Mouse (Mus musculus) naive thymus-derived CD4-positive, alpha-beta T cell, adult 2 months (primary cell): Measurements from ENCODE around the gene Ptges2.
"Not testable (repeated sequence)": the region's sequence is repeated elsewhere in the genome, so short reads cannot be mapped to it uniquely, and the experiment has no call there.

ENCODE experiments used
- DNase-seq: peaks from one replicate; pipeline ENCODE4 v3.0.0-alpha.2; 2011; ENCODE audit warnings: low read depth

The Ptges2 gene

DNA sequence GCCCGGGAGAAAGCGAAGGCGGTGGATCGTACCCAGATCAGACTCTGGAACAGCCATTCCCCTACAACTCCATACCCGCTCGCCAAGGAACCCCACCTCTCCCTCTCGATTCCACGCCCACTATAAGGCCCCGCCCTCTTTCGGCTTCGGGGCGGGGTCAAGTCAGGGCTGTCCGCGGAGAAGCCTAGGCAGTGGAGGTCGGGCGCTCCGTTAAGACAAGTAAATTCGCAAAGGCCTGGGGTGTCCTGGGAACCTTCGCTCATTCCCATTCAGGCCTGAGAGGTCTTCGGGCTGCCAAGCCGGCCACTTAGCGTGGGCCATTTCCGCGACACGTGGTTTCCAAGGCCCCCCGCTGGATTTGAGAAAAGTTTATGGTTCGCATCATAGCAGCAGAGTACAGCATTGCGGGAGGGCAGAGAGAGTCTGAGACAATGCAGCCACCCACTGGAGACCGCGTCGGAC is at the start of gene Ptges2:
TSS of gene Ptges2 (plus strand) at position 413 of the 462 bp plus-strand sequence.
- peak; percentile 93 for DNase-seq

DNA sequence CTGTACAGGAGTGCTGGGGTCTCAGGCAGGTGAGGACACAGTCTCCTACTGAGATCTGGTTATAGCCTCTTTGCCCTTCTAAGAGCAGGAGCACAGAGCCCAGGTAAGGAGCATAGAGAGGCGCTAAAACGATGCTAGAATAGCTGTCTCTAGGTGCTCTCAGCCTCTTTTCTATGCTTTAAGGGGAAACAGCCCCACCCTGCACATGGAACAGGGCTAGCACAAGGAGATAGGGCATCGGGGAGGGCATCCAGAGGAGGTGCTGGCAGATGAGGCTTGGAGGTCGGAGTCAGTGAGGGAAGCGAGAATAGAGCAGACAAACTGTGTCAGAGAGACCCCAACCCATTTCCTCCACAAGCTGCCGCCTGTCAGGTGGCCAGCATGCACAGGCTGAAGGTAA is 48.7 kb upstream of the Ptges2 start:
- DNase-seq, result no peak

DNA sequence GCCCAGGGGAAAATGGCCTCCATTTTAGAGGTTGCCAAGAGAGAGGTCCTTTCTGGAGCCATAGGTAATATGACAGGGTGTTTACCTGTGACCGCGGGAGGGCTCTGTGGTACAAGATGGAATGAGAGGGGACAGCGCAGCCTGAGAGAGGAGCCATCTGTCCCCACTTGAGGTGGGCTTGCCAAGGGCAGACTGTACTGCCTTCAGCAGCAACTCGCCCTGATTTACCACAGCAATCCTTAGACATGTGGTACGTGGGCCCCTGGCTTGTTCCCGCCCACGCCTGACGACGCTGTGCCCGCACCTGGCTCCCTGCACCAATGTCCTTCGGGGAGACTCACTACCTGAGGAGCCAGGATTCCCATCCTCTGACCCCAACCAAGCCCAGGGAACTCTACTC is 47.4 kb upstream of the Ptges2 start:
- DNase-seq, result no peak

DNA sequence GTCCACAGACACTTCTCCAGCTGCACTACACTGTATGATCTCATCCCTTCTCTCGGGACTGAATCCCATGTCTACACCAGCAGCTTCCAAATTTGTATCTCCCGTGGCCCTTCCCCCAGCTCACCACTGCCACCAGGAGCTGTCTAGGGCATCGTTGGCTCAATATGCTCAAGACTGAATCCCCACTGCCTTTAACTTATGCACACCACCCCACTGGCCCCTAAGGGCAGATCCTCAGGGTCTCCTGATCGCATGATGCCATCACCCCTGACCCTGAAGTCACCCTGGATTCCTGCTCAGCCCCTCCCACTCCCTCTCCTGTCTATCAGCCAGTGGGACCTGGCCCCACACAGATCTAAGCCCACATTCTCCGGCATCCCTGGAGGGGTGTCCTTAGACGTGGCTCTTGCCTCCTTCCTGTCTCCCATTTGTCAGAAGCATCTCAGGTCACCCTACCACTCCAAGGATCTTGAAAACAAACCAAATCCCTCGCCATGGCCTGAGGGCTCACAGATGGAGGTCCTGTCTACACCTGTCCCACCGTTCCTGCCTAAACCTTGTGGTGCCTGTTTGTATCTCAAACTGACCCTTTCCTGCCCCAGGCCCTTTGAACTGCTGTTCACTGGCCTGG is 46.0 kb upstream of the Ptges2 start:
- no peak for DNase-seq

DNA sequence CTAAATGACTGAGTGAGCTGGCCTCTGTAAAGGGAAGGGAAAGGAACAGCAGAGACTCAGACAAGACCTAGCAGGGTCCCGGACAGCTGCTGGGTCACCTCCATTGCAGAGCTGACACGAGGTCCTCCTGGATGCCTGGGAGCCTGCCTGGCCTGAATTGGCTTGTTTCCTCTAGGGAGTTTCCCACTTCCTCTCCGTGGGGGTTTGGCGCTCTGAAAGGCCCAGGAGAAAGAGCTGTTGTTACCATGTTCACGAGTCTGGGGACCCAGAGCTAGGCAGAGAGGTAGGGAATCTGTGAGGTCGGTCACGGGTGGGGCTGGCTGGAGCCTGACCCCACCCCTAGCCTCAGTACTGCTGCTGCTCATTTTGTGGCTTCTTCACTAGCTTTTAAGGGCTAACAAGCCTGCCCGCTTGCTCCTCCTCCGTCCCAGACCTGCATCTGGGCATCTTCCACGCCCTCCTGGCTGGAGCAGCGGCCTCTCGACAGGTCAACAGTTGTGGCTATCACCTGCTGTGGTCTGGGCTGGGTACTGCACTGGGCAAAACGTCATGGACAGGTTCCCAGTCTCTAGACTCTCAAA is 45.1 kb upstream of the Ptges2 start:
- no peak for DNase-seq

DNA sequence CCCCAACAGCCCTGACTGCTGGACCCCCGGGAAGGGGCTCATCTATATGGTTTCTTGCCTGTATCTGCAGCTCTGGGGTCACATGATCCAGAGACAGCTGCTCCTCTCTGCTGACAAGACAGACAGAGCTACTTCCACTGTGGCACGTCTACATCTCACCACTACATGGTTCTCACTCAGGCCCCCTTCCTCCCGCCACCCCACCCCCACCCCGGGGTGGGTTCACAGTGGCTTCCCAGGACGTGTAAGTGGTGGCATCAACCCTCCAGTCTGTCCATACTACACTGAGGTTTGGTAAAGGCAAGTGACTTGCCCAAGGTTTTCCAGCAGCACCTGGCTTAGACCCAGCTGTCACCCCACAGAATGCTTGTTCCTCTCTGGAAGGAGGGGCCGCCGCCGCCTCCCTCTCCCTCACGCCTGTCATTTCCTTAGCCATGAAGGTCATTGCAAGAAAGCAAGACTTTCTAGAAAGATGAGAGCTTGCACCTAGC is 44.2 kb upstream of the Ptges2 start:
- DNase-seq, result no peak

DNA sequence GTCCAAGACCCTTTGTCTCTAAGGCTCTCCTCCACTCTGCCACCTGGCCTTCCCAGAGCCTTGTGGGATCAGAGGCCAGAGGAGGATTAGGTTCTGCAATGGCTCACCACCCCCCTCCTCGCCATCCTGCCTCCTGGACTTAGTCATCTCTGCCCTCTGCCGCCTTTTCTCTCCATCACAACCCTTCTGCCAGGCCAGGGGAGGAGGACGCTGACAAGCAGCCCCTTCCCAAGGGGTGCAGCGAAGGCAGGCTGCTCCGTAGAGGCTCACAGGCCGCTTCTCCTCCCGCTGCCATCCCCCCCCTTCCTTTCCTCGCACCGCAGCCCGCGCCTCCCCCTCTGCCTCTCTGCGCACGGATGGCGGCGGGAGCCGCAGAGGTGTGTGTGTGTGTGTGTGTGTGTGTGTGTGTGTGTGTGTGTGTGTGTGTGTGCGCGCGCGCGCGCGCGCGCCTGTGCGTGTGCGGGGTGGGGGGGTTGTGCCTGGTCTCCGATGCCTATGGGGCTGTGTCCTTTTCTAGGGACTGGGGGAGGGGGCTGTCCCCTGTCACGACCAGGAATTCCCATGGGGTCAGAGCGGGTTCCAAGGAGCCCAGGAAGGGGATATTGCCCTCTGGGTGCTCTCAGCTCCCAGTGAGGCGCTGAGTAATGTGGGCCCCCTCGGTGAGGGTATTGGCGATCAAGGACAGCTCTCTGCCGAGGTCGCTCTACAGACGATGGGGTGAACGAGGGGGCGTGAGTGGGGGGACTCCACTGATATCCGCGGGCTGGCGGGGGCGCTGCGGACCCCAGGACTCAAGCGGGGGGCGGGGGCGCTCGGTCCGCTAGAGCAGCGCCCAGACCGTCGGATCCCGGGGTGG is 43.3 kb upstream of the Ptges2 start, which contains the start of gene Ciz1:
TSS of gene Ciz1 (plus strand) at position 177 of the 856 bp plus-strand sequence.
- DNase-seq, result peak; percentile 67

DNA sequence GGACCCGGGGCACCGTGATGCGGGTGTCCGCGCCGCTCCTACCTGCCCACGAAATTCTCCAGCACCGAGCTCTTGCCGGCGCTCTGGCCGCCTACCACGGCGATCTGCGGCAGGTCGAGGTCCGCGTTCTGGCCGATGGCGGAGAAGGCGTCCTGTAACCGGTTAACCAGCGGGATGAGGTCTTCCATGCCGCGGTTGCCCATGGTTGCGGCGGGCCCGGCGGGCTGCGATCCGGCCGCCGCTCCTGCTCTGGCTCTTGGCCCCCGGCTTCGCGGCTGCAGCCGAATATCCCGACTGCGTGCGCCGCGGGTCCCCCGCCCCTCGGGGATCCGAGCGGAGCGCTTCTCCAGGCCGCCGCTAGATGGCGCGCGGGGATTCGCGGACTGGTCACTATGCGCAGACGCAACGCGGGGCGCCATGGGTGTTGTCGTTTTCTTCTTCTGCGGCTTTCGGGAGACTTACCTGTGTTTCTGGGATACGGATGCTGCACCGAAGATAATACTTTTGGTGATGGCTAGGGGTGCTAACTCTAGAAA is 42.6 kb upstream of the Ptges2 start, which contains the start of gene Dnm1:
TSS of gene Dnm1 (minus strand) at position 332 of the 536 bp plus-strand sequence.
- DNase-seq, result peak; percentile 89

DNA sequence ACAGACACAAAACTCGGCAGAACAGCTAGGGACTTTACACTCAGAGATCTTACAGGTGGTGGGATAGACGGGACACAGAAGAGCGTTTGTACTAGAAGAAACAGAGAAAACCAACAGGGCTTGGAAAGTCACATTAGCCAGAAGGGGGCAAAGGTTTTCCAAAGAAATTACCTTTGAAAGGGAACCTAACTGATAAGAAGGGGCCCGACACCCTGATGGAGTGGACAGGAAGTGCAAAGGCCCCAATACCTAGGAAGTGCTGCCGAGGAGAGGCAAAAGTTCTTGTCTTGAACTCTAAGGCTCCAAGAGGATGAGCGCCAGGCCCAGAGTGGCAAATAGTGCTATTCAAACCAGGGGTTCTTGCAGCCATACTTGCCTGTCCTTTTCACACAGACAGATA is 41.9 kb upstream of the Ptges2 start:
- no peak for DNase-seq

DNA sequence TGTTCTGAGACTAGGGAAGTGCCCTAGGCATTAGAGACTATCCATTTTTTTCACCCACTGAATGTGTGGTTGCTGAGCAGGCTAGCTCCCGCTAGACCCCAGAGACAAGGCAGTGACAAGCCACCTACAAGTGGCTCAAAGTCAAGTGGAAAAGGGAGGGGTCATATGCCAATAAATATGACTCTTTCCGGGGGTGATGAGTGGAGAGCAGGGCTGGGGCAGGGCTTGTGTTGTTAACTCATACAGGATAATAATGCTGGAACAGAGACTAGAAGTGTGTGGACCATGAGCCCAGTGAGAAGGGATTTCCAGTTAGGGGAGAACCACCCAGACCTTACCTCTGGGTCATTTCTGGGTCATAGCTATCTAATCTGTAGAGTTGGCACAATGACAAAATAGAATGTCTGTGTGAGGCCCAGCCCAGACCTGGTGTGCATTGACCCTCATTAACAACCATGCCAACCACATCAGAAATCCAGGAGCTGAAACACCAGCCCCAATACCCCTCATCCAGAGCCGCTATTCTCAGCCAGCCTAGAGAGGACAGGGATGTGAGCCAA is 41.3 kb upstream of the Ptges2 start:
- no peak for DNase-seq

DNA sequence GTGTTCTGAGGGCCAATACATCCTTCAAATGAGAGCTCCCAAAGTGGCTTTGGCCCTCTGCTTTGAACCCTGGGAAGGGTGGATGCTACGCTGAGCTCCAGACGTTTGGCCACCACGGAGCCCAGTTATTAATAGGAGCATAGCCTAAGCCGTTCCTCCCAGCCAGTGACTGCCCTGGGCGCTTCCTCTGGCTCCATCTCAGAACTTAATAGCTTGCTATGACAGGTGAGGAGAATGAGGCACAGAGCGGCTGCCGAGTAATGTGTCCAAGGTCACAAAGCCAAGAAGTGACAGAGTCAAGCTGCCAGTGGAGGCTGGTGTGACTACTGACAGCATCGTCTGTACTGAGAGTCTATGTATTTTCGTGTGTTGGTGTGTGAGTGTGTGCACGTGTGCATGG is 39.5 kb upstream of the Ptges2 start:
- no peak for DNase-seq

DNA sequence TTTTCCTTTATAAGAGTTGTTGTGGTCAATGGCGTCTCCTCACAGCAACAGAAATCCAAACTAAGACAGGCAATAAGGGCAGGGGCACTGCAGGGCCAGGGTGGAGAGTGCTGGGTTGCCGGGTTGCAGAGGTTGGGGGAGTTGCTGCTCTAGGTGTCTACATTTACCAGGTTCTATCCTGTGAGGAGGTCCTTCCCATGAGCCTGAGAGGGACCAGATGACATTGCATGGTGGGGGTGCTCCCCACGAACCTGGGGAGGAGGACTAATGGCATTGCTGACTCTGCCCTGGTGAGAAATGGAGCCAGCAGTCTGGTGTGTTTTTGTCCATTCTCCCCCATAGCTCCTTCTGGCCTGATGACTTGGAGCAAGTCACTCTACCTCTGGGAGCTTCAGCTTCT is 38.0 kb upstream of the Ptges2 start:
- DNase-seq, result no peak

DNA sequence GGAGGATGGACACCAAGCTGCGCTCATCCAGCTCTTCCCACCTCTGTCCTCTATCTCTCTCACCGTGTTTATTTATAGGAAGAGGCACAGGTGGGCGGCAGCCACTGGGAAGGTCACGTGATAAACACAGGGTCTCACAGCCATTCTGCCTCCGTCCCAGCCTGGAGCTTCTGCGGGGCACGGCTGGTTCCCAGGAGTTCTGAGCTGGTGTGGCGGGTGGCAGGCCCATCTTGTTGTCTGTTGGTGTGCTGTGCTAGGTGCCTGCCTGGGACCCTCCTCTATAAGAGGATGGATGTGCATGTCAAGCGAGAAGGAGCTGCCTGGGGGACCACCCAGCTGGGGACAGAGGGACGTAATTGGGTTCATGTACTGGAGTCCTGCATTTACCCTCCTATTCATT is 37.3 kb upstream of the Ptges2 start:
- DNase-seq, result no peak

DNA sequence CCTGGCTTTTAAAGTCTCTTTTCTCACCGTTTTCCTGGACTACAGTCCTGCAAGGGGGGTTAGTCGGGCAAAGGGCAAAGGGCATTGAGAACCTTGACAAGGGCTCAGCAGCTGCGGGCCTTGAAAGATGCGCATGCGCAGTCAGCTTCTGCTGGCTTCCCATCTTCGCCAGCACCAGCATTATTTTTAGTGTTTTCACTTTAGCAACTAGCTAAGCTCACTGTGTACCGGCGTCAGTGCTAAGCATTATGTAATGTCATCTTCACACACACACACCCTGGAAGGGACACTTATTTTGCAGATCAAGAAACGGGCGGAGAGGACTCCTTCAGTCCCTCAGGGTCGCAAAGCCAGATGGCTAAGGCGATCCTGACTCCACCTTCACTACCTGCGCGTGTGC is 35.0 kb upstream of the Ptges2 start:
- peak; percentile 83 for DNase-seq

DNA sequence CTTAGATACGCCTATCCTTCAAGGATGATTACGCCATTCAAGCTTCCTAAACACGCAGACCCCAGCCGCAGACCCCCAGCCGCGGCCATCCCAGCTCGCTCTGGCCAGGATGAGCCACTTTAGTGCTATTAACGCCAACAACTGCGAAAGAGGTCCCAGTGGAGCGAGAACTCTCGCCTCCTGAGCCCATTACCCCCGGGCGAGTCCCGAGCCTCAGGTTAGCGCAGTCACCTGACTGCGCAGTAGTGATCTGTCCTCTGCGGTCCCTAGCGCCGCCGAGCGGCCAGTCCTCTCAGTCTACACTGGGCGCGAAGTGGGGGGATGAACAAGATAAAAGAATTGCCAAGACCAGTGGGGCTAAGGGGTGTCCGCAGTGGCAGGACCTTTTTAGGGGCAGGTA is 34.3 kb upstream of the Ptges2 start:
- peak; percentile 67 for DNase-seq

DNA sequence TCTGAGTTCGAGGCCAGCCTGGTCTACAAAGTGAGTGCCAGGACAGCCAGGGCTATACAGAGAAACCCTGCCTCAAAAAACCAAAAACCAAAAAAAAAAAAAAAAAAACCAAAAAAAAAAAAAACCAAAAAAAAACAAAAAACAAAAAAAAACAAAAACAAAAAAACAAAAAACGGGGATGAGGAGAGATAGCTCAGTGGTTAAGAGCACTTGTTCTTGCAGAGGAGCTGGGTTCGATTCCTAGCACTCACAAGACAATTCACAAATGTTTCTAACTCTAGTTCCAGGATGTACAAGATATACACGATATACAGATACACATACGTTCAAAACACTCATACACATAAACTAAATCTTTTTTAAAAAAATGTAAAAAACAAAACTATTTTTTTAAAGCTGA is 33.4 kb upstream of the Ptges2 start:
- DNase-seq, result not testable (repeated sequence)

DNA sequence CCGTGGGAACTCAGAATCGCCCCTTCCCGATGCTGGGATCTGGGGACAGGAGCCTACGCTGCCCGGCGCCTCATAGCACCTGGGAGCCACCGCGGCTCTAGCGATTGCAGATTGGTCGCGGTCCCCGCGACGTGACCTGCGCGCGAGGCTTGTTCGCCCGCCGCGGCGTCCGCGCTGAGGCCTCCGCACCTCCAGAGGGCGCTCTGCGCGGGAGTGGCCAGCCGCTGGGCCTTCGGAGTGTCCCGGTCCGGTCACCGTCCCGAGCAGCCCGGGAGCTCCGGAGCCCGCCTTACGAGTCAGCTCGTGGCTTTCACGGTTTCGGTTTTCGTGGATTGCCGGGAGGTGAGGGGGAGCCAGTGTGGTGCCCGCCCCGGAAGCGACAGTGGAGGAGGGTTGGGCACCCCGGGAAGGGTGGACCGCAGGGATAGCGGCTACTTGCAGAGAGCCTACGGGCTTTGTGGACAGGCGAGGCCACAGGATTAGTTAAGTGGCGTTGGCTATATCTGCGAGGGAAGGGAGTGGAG is 32.8 kb upstream of the Ptges2 start:
- DNase-seq, result peak; percentile 88

DNA sequence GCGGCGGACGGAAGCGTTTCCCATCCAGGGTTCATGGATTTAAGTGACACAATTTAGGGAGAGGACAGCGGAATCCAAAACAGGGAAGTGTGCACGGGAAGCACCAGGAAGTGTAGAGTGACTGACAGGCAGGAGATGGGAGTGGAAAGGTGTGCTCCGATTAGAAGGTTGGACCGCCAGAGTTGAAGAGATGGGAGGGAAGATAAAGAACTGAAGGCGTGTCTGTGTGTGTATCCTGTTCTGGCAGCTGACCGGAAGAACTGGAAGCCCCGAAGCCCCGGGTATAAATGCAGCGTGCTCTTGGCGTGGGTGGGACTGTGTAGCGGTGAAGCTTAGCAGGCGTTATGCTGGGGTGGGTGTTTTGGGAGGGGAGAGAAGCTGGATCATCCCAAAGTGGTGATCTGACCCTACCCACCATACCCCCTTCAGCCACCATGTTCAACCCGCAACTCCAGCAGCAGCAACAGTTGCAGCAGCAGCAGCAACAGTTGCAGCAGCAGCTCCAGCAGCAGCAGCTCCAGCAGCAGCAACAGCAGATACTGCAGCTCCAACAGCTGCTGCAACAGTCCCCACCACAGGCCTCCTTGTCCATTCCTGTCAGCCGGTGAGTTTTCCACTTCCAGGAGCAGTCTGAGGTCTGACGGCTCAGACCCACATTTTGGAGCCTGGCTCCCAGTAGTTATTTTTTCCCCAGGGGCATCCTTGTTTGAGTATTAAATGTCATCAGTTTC is 32.2 kb upstream of the Ptges2 start:
- no peak for DNase-seq

DNA sequence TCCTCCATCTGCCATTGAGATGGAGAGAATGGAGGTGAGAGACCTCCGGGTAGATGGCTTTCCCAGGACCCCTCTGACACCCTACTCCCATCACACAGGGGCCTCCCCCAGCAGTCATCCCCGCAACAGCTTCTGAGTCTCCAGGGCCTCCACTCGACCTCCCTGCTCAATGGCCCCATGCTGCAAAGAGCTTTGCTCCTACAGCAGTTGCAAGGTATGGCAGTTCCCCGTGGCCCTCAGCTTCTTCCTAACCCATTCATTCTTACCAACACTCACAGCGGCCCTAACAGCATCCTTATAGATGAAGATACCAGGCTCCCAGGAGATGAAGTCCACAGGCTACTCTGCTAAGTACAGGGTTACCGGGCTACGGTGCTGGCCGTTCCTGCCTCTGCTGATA is 31.6 kb upstream of the Ptges2 start:
- DNase-seq, result no peak

DNA sequence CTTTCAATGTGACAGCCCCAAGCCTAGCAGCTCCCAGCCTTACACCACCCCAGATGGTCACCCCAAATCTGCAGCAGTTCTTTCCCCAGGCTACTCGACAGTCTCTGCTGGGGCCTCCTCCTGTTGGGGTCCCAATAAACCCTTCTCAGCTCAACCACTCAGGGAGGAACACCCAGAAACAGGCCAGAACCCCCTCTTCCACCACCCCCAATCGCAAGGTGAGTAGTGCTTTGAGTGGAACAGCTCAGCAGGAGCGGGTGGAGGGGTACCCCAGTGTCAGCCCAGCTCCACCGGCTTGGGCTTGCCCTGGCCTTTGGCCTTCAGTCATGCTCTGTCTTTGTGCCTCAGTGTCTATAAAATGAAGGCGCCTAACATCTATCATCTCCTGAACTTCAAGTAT is 28.4 kb upstream of the Ptges2 start:
- DNase-seq, result no peak

DNA sequence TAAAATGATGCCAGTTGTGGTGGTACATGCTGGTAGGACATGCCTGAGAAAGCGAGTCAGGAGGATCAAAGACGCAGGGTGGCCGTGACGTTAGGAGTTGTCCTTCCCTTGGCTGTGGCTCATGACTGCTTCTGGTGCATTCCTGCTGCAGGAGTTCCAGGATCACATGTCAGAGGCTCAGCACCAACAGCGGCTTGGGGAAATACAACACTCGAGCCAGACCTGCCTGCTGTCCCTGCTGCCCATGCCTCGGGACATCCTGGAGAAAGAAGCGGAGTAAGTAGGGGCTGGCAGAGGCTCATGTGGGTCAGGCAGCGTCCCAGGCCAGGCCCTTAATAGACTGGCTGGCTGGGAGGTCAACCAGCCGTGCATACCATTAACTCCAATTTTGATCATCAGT is 21.5 kb upstream of the Ptges2 start:
- no peak for DNase-seq
